Mouse (Mus musculus): ENCODE measurements around the gene Ppp2r2c. TPM values are rescaled to one million over a fixed set of nuclear protein-coding genes. Genes with fewer than 3 reads are reported as not detected.

The Ppp2r2c gene
- polyA plus RNA-seq (2012; rRNA removed) = 18.3 and 23.3 TPM in 2 replicates

GRCm38 (mm10) chr5:36868266-36869090 lies at the start of gene Ppp2r2c:
TSS of gene Ppp2r2c (plus strand) at chr5:36868513.

GRCm38 (mm10) chr5:36829913-36830879 lies 38.1 kb upstream of the Ppp2r2c start, which contains the start of gene Man2b2:
TSS of gene Man2b2 (minus strand) at chr5:36830653.

GRCm38 (mm10) chr5:36988781-36989624 lies 120.7 kb downstream of the Ppp2r2c start, which contains the start of gene Wfs1:
TSS of gene Wfs1 (minus strand) at chr5:36989205.

Other genes with a start within 250 kb of the Ppp2r2c start
- 16.0 and 16.9 TPM in 2 replicates for gene D5Ertd579e, start 172.5 kb upstream of the Ppp2r2c start, polyA plus RNA-seq (2012; rRNA removed)
- gene Bloc1s4, start 119.9 kb upstream of the Ppp2r2c start, polyA plus RNA-seq (2012; rRNA removed) = 67.2 and 75.5 TPM in 2 replicates
- gene Mrfap1, start 71.7 kb upstream of the Ppp2r2c start, polyA plus RNA-seq (2012; rRNA removed) = 277 and 341 TPM in 2 replicates
- gene Man2b2, start 37.9 kb upstream of the Ppp2r2c start, polyA plus RNA-seq (2012; rRNA removed) = 146 and 156 TPM in 2 replicates
- 36.0 and 42.1 TPM in 2 replicates for gene Wfs1, start 120.7 kb downstream of the Ppp2r2c start, polyA plus RNA-seq (2012; rRNA removed)
- 0.41 and 0.69 TPM in 2 replicates for gene Gm1043, start 216.9 kb downstream of the Ppp2r2c start, polyA plus RNA-seq (2012; rRNA removed)

All from ovary, adult 2 months (tissue).